23 mouse cellular contexts compared by ENCODE assay signal in the genomic region with DNA sequence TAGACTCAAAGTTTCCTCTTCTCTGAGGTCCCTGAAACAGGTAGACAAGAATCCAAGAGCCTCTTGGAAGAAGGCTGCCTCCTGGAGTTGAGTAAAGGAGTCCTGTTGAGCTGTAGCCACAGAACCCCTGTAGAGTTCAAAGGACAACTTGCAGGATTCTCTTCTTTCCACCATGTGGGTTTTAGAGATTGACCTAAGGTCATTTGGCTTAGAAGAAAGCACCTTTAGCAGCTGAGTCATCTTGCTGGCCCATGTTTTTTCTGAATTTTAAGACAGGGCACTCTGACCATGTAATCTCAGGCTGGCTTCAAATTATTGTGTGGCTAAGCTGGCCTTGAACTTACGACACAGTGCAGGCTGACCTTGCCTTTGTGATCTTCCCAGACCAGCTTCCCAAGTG. TPM values are rescaled to one million over a fixed set of nuclear protein-coding genes. Genes with fewer than 3 reads are reported as not detected.
DNase-seq lines count a peak whose midpoint lies in the region; ATAC-seq and TF ChIP-seq lines count a peak whose summit lies in the region.
"Had no signal": no experiment of that assay in that cellular context is flagged by ENCODE, and none has a peak within 500 bp of the region (broad histone marks: within the 10 kb centered on the region; RNA-seq: fewer than 3 reads in every experiment).

No protein-coding gene starts in this region.

- peak overlapping the region; percentile 14; the same call in 1 of the 2 replicates for H3K27ac ChIP-seq in heart, embryonic 12.5 days (ENCODE audit: poor library complexity, severe bottlenecking)
- H3K27ac ChIP-seq in kidney, adult 2 months (ENCODE audit: insufficient read depth, low read depth, low read length) = no peak overlapping the region
- H3K27ac ChIP-seq in kidney, embryonic 15.5 days = no peak overlapping the region
- H3K27ac ChIP-seq in liver, adult 2 months (replicated peaks; ENCODE audit: insufficient read depth, low read depth, low read length) = no peak overlapping the region
- H3K27ac ChIP-seq: embryonic facial prominence, embryonic 15.5 days; forebrain, embryonic 10.5 days; gastrocnemius, adult 2 months; hindbrain, embryonic 12.5 days had no signal

- no peaks in the 10 kb centered on the region for H3K36me3 ChIP-seq in heart, embryonic 12.5 days
- H3K36me3 ChIP-seq in kidney, adult 2 months (ENCODE audit: control insufficient read depth, insufficient read depth, low read length) = no peaks in the 10 kb centered on the region
- H3K36me3 ChIP-seq in kidney, embryonic 15.5 days = peaks cover 5% of the 10 kb centered on the region
- H3K36me3 ChIP-seq in liver, adult 2 months (ENCODE audit: control insufficient read depth, insufficient read depth, low read length) = no peaks in the 10 kb centered on the region

- no peak for TF ChIP-seq CTCF in kidney, adult 2 months (conservative IDR thresholded peaks at IDR 0.05; ENCODE audit: insufficient read depth, insufficient read length, low read depth, low read length)
- TF ChIP-seq CTCF in liver, adult 2 months (IDR thresholded peaks at IDR 0.05; ENCODE audit: low read depth, low read length) = no peak

- H3K4me3 ChIP-seq in heart, embryonic 12.5 days = no peak overlapping the region
- H3K4me3 ChIP-seq in kidney, adult 2 months (ENCODE audit: insufficient read depth, low read depth, low read length) = no peak overlapping the region
- H3K4me3 ChIP-seq in kidney, embryonic 15.5 days (replicated peaks) = no peak overlapping the region
- H3K4me3 ChIP-seq in liver, adult 2 months (ENCODE audit: insufficient read depth, low read depth, low read length) = no peak overlapping the region
- H3K4me3 ChIP-seq: embryonic facial prominence, embryonic 15.5 days; erythroblast, embryonic 14.5 days; forebrain, embryonic 10.5 days; gastrocnemius, adult 2 months; heart, embryonic 13.5 days; hindbrain, embryonic 12.5 days had no signal

- 92% methylated on average over 1 of the region's 1 CpGs for WGBS in heart, embryonic 12.5 days
- 71% methylated on average over 1 of the region's 1 CpGs for WGBS in kidney, adult 2 months
- 90% methylated on average over 1 of the region's 1 CpGs for WGBS in kidney, embryonic 15.5 days
- 66% methylated on average over 1 of the region's 1 CpGs for WGBS in liver, adult 2 months

- H3K79me2 ChIP-seq in liver, adult 2 months (ENCODE audit: control insufficient read depth, insufficient read depth, low read length) = no peaks in the 10 kb centered on the region

- H3K27me3 ChIP-seq in heart, embryonic 12.5 days (replicated peaks) = peaks cover 8% of the 10 kb centered on the region
- no peaks in the 10 kb centered on the region for H3K27me3 ChIP-seq in kidney, adult 2 months (replicated peaks; ENCODE audit: control insufficient read depth, insufficient read depth, low read length)
- H3K27me3 ChIP-seq in kidney, embryonic 15.5 days = no peaks in the 10 kb centered on the region
- no peaks in the 10 kb centered on the region for H3K27me3 ChIP-seq in liver, adult 2 months (ENCODE audit: control insufficient read depth, insufficient read depth, low read length)
- H3K27me3 ChIP-seq: embryonic facial prominence, embryonic 15.5 days; hindbrain, embryonic 12.5 days had no signal

- TF ChIP-seq POLR2A in kidney, adult 2 months (IDR thresholded peaks at IDR 0.05; ENCODE audit: low read depth, low read length) = no peak
- no peak for TF ChIP-seq POLR2A in liver, adult 2 months (IDR thresholded peaks at IDR 0.05; ENCODE audit: extremely low read depth, insufficient read depth, low read length)

- no peak overlapping the region for H3K9ac ChIP-seq in heart, embryonic 12.5 days
- no peak overlapping the region for H3K9ac ChIP-seq in kidney, embryonic 15.5 days
- H3K9ac ChIP-seq in liver, adult 2 months (ENCODE audit: low read depth, low read length) = no peak overlapping the region
- H3K9ac ChIP-seq: embryonic facial prominence, embryonic 15.5 days; heart, embryonic 13.5 days; hindbrain, embryonic 12.5 days had no signal

- H3K9me3 ChIP-seq in heart, embryonic 12.5 days (replicated peaks) = no peaks in the 10 kb centered on the region
- no peaks in the 10 kb centered on the region for H3K9me3 ChIP-seq in kidney, embryonic 15.5 days (replicated peaks)
- H3K9me3 ChIP-seq: embryonic facial prominence, embryonic 15.5 days; forebrain, embryonic 10.5 days; heart, embryonic 13.5 days; hindbrain, embryonic 12.5 days had no signal

- H3K4me1 ChIP-seq in heart, embryonic 12.5 days (replicated peaks) = peaks cover 80% of the 10 kb centered on the region
- H3K4me1 ChIP-seq in kidney, adult 2 months (ENCODE audit: control insufficient read depth, insufficient read depth, low read length) = peaks cover 3% of the 10 kb centered on the region
- H3K4me1 ChIP-seq in kidney, embryonic 15.5 days = peaks cover 21% of the 10 kb centered on the region
- no peaks in the 10 kb centered on the region for H3K4me1 ChIP-seq in liver, adult 2 months (ENCODE audit: control insufficient read depth, insufficient read depth, low read length)
- H3K4me1 ChIP-seq: embryonic facial prominence, embryonic 15.5 days had no signal

- intact Hi-C loops in heart, postnatal 14 days (cut with DNase I) = no loop called here

- peak; percentile 20 for DNase-seq in adrenal gland, adult 2 months
- DNase-seq in adrenal gland, adult 18-20 months (ENCODE audit: low spot score in 2 of 2) = no peak
- no peak for DNase-seq in heart, postnatal 14 days
- peak; percentile 79 for DNase-seq in kidney, adult 2 months
- peak; percentile 39 for DNase-seq in liver, adult 2 months (ENCODE audit: extremely low read depth, low read depth, low spot score)
- DNase-seq in liver = no peak
- DNase-seq: adrenal gland, adult 8-10 months; cerebellum, adult 8-10 months; cerebellum, postnatal 14 days; embryo, embryonic 11 days; gastrocnemius, adult 2 months; gastrocnemius, postnatal 25 days; heart, postnatal 36 days had no signal

- no peak for ATAC-seq in heart, embryonic 12.5 days (ENCODE audit: insufficient number of reproducible peaks, low FRiP score)
- ATAC-seq in kidney, embryonic 15.5 days (replicated peaks; ENCODE audit: low FRiP score) = no peak
- ATAC-seq: forebrain, embryonic 14.5 days; hindbrain, embryonic 16.5 days; inflammation-experienced regulatory T-cells, adult 6 months had no signal

- H3K4me2 ChIP-seq in heart, embryonic 12.5 days = no peak overlapping the region
- H3K4me2 ChIP-seq in kidney, embryonic 15.5 days = no peak overlapping the region
- H3K4me2 ChIP-seq: embryonic facial prominence, embryonic 15.5 days; heart, embryonic 13.5 days; hindbrain, embryonic 12.5 days had no signal

RNA-seq across cellular contexts. Expression of a gene that starts 28.3 kb away (rescaled TPM):
- total RNA-seq in adrenal gland, adult 2 months (2021) = 1 to 10 TPM; 3.7 to 4.4 TPM
- 1.5 and 1.6 TPM in 2 replicates for polyA plus RNA-seq in adrenal gland, adult 2 months (2012; rRNA removed)
- total RNA-seq in adrenal gland, adult 18-20 months (2021) = 1 to 10 TPM; 2.9 to 4.0 TPM
- polyA plus RNA-seq in heart, embryonic 12.5 days (2016; fragmentation: Nextera tagmentation; extraction: Ambion mirVana) = 15.4 and 15.5 TPM in 2 replicates
- 1 to 10 TPM; 2.4 to 3.2 TPM for total RNA-seq in heart, postnatal 14 days (2021)
- 1.7 and 2.2 TPM in 2 replicates for polyA plus RNA-seq in kidney, adult 2 months (2012; rRNA removed)
- polyA plus RNA-seq in kidney, embryonic 15.5 days (2015; fragmentation: Nextera tagmentation; extraction: Ambion mirVana) = 24.1 and 25.3 TPM in 2 replicates
- 0.92 and 1.1 TPM in 2 replicates for total RNA-seq in liver, adult 2 months (2014; rRNA removed)
- polyA plus RNA-seq in liver, adult 2 months (2012; rRNA removed) = 0.85 and 1.1 TPM in 2 replicates

Comparison
In these comparisons a context has a peak if more than half of its experiments do, and no peak if none do; other contexts are left out.
1. DNase-seq: peak in adrenal gland, adult 2 months (single experiment), kidney, adult 2 months (single experiment) and liver, adult 2 months (single experiment); none in adrenal gland, adult 18-20 months (0 of 2), heart, postnatal 14 days (0 of 2) and liver (single experiment).